Mouse (Mus musculus) midbrain, embryonic 11.5 days (tissue): ENCODE results near the gene Mei1. TPM values are rescaled to one million over a fixed set of nuclear protein-coding genes. Genes with fewer than 3 reads are reported as not detected.

Experiments
- ATAC-seq: fragments of 200-750 bp; cut with Nextera tagmentation; 2 replicates; pipeline ENCODE4 v1.8.0; 2017; ENCODE audit warnings: moderate TSS enrichment, moderate library complexity; ENCODE audit not compliant: low FRiP score
- DNase-seq: peaks from one replicate; pipeline ENCODE4 v3.0.0; 2015; ENCODE audit warnings: low spot score; ENCODE audit errors: missing footprints
- H3K27ac ChIP-seq: fragments of 300-500 bp; sonication (generic); 2 replicates; pipeline ENCODE4 v1.5.1; 2014; ENCODE audit warnings: low read depth, low read length
- H3K27me3 ChIP-seq: fragments of 300-500 bp; sonication (generic); 2 replicates; pipeline ENCODE4 v1.6.1; 2014; ENCODE audit warnings: mild to moderate bottlenecking, low read length, moderate library complexity, mixed read lengths; ENCODE audit not compliant: control insufficient read depth, insufficient read depth
- H3K36me3 ChIP-seq: fragments of 300-500 bp; sonication (generic); 2 replicates; pipeline ENCODE4 v1.6.1; 2014; ENCODE audit warnings: mild to moderate bottlenecking, low read length, moderate library complexity, mixed read lengths; ENCODE audit not compliant: control insufficient read depth, insufficient read depth
- H3K4me1 ChIP-seq: fragments of 300-500 bp; sonication (generic); 2 replicates; pipeline ENCODE4 v1.6.1; 2014; ENCODE audit warnings: low read length; ENCODE audit not compliant: control insufficient read depth, insufficient read depth
- H3K4me2 ChIP-seq: fragments of 300-500 bp; sonication (generic); 2 replicates; pipeline ENCODE4 v1.6.1; 2014; ENCODE audit warnings: mild to moderate bottlenecking, moderate library complexity
- H3K4me3 ChIP-seq: fragments of 300-500 bp; sonication (generic); 2 replicates; pipeline ENCODE4 v1.5.1; 2014; ENCODE audit warnings: low read depth, low read length
- H3K9ac ChIP-seq: fragments of 300-500 bp; sonication (generic); 2 replicates; pipeline ENCODE4 v1.6.1; 2014; ENCODE audit warnings: low read length
- H3K9me3 ChIP-seq: fragments of 300-500 bp; sonication (generic); 2 replicates; pipeline ENCODE4 v1.6.1; 2016; ENCODE audit warnings: low read length; ENCODE audit not compliant: control insufficient read depth
- WGBS: fragments of 180-500 bp; shearing (Covaris S2); extraction: QIAGEN DNeasy Blood & Tissue Kit; methylation state at CpG from one replicate; pipeline ENCODE4 v1.1.7; 2014; 5-methylcytosine and 5-hydroxymethylcytosine counted together
- polyA plus RNA-seq: library from polyadenylated mRNA; unstranded; fragments of >200 nt; fragmentation: Nextera tagmentation; extraction: Ambion mirVana; gene quantifications from 2 replicates; pipeline ENCODE4 v1.2.1, GENCODE M21; 2014

The Mei1 gene
- polyA plus RNA-seq = 0.04 TPM in 1 of 2 replicates, not detected in the other

GRCm38 (mm10) chr15:82069898-82070297 is at the start of gene Mei1:
Gene Mei1 (plus strand): TSS chr15:82069996.
- no peak for DNase-seq
- H3K4me3 ChIP-seq = no peak within 1 kb of the TSS
- no peaks in the 10 kb centered on the region; the same call in 1 of the 2 replicates for H3K9me3 ChIP-seq

GRCm38 (mm10) chr15:82022535-82023088 is 47.2 kb upstream of the Mei1 start:
- Histone ChIP-seq H3K4me2 (no peak overlapping the region), H3K27me3 (no peaks in the 10 kb centered on the region), H3K9ac (no peak overlapping the region), H3K9me3 (no peaks in the 10 kb centered on the region), H3K4me1 (no peaks in the 10 kb centered on the region), H3K27ac (no peak overlapping the region), H3K4me3 (no peak overlapping the region), H3K36me3 (peaks cover 15% of the 10 kb centered on the region)
- no peak for ATAC-seq
- WGBS = 90% methylated on average over 13 of the region's 13 CpGs
- peak; percentile 45 for DNase-seq

More at GRCm38 (mm10) chr15:82069898-82070297, at the start of gene Mei1:
- no peak for ATAC-seq
- no peaks in the 10 kb centered on the region for H3K36me3 ChIP-seq
- no peak within 1 kb of the TSS for H3K27ac ChIP-seq
- peaks cover 22% of the 10 kb centered on the region for H3K27me3 ChIP-seq
- no peak within 1 kb of the TSS; the same call in 1 of the 2 replicates for H3K4me2 ChIP-seq
- WGBS = 21% methylated on average over 40 of the region's 40 CpGs
- no peaks in the 10 kb centered on the region for H3K4me1 ChIP-seq
- no peak within 1 kb of the TSS for H3K9ac ChIP-seq

GRCm38 (mm10) chr15:82023965-82024635 is 45.7 kb upstream of the Mei1 start:
- peaks cover 16% of the 10 kb centered on the region for H3K36me3 ChIP-seq

GRCm38 (mm10) chr15:82027276-82027675 is 42.5 kb upstream of the Mei1 start:
- ATAC-seq = no peak
- WGBS = 92% methylated on average over 7 of the region's 7 CpGs
- peak; percentile 26 for DNase-seq
- peaks cover 20% of the 10 kb centered on the region for H3K36me3 ChIP-seq
- no peaks in the 10 kb centered on the region for H3K9me3 ChIP-seq
- no peak overlapping the region for H3K27ac ChIP-seq
- H3K27me3 ChIP-seq = no peaks in the 10 kb centered on the region
- H3K4me3 ChIP-seq = no peak overlapping the region
- no peak overlapping the region for H3K4me2 ChIP-seq
- H3K4me1 ChIP-seq = no peaks in the 10 kb centered on the region
- H3K9ac ChIP-seq = no peak overlapping the region

More at GRCm38 (mm10) chr15:82023965-82024635, 45.7 kb upstream of the Mei1 start:
- no peak overlapping the region for H3K27ac ChIP-seq
- H3K27me3 ChIP-seq = no peaks in the 10 kb centered on the region
- H3K4me2 ChIP-seq = no peak overlapping the region
- no peaks in the 10 kb centered on the region for H3K9me3 ChIP-seq
- H3K4me3 ChIP-seq = no peak overlapping the region
- H3K9ac ChIP-seq = no peak overlapping the region
- H3K4me1 ChIP-seq = no peaks in the 10 kb centered on the region
- no peak for ATAC-seq
- peak; percentile 44 for DNase-seq
- 94% methylated on average over 6 of the region's 6 CpGs for WGBS

- Histone ChIP-seq H3K9ac (no peak overlapping the region), H3K27me3 (no peaks in the 10 kb centered on the region), H3K27ac (no peak overlapping the region), H3K9me3 (no peaks in the 10 kb centered on the region), H3K4me2 (no peak overlapping the region), H3K4me3 (no peak overlapping the region), H3K4me1 (no peaks in the 10 kb centered on the region), H3K36me3 (peaks cover 18% of the 10 kb centered on the region)
- WGBS = 95% methylated on average over 7 of the region's 7 CpGs
- DNase-seq (no peak), ATAC-seq (no peak)
Observed at GRCm38 (mm10) chr15:82027726-82028125, 42.1 kb upstream of the Mei1 start.

- 87% methylated on average over 7 of the region's 7 CpGs for WGBS
- H3K4me3 ChIP-seq = no peak overlapping the region
- no peaks in the 10 kb centered on the region for H3K9me3 ChIP-seq
- H3K9ac ChIP-seq = no peak overlapping the region
- DNase-seq = no peak
- no peaks in the 10 kb centered on the region for H3K4me1 ChIP-seq
- peaks cover 9% of the 10 kb centered on the region; the same call in 1 of the 2 replicates for H3K36me3 ChIP-seq
- H3K27ac ChIP-seq = no peak overlapping the region
- no peaks in the 10 kb centered on the region for H3K27me3 ChIP-seq
- ATAC-seq = no peak
- H3K4me2 ChIP-seq = no peak overlapping the region
Observed at GRCm38 (mm10) chr15:82032386-82032785, 37.4 kb upstream of the Mei1 start.

GRCm38 (mm10) chr15:82033762-82034161 is 36.0 kb upstream of the Mei1 start, which contains the start of gene Desi1:
Gene Desi1 (minus strand): TSS chr15:82033862.
- no peak for ATAC-seq
- DNase-seq = peak; percentile 60
- H3K9me3 ChIP-seq = no peaks in the 10 kb centered on the region
- no peak within 1 kb of the TSS for H3K9ac ChIP-seq
- H3K4me2 ChIP-seq = no peak within 1 kb of the TSS
- 94% methylated on average over 4 of the region's 4 CpGs for WGBS
- no peaks in the 10 kb centered on the region for H3K27me3 ChIP-seq
- peaks cover 10% of the 10 kb centered on the region for H3K36me3 ChIP-seq
- no peaks in the 10 kb centered on the region for H3K4me1 ChIP-seq
- H3K27ac ChIP-seq = no peak within 1 kb of the TSS
- no peak within 1 kb of the TSS for H3K4me3 ChIP-seq

GRCm38 (mm10) chr15:82035904-82036689 is 33.7 kb upstream of the Mei1 start:
- H3K27ac ChIP-seq = no peak overlapping the region
- no peaks in the 10 kb centered on the region for H3K4me1 ChIP-seq
- peak; percentile 56 for DNase-seq
- H3K4me3 ChIP-seq = no peak overlapping the region
- no peak overlapping the region for H3K9ac ChIP-seq
- no peak overlapping the region for H3K4me2 ChIP-seq
- H3K27me3 ChIP-seq = no peaks in the 10 kb centered on the region
- H3K9me3 ChIP-seq = no peaks in the 10 kb centered on the region
- ATAC-seq = no peak
- WGBS = 82% methylated on average over 12 of the region's 12 CpGs
- peaks cover 19% of the 10 kb centered on the region for H3K36me3 ChIP-seq

- no peaks in the 10 kb centered on the region for H3K27me3 ChIP-seq
- H3K4me1 ChIP-seq = 0 out of 2 replicates have a peak, but pooled peaks cover under 1% of the 10 kb centered on the region
- no peak overlapping the region for H3K4me3 ChIP-seq
- no peak overlapping the region for H3K27ac ChIP-seq
- DNase-seq (peak; percentile 88), ATAC-seq (no peak)
- no peaks in the 10 kb centered on the region for H3K9me3 ChIP-seq
- no peak overlapping the region for H3K9ac ChIP-seq
- no peak overlapping the region for H3K4me2 ChIP-seq
- 96% methylated on average over 1 of the region's 1 CpGs for WGBS
- H3K36me3 ChIP-seq = peaks cover 26% of the 10 kb centered on the region
Observed at GRCm38 (mm10) chr15:82040650-82041049, 29.1 kb upstream of the Mei1 start.
